Mouse (Mus musculus) brain, embryonic 14.5 days (tissue): ENCODE measurements around the gene Pir.

ENCODE experiments used
- CTCF ChIP-seq: fragments of 200-500 bp; IDR thresholded peaks from 2 replicates; pipeline ENCODE4 v1.5.1; 2012; ENCODE audit warnings: inconsistent platforms, mild to moderate bottlenecking, moderate library complexity, borderline replicate concordance; ENCODE audit not compliant: insufficient read depth, insufficient read length; ENCODE audit errors: extremely low read depth
- POLR2A ChIP-seq: fragments of 200-500 bp; IDR thresholded peaks from 2 replicates; pipeline ENCODE4 v1.6.1; 2012; ENCODE audit warnings: mild to moderate bottlenecking, inconsistent platforms, borderline replicate concordance; ENCODE audit not compliant: poor library complexity, insufficient read depth, insufficient read length, severe bottlenecking; ENCODE audit errors: extremely low read depth

- TF ChIP-seq POLR2A (no peak), CTCF (peak; percentile 36; the same call in 1 of the 2 replicates)
Observed at GRCm38 (mm10) chrX:164269285-164269761, at the start of gene Pir.
